Mouse (Mus musculus) lung, adult 2 months (tissue): Measurements from ENCODE around the gene Itpa.

ENCODE experiments used
- CTCF ChIP-seq: fragments of 200-500 bp; IDR thresholded peaks from 2 replicates; pipeline ENCODE4 v1.5.1; 2011; ENCODE audit warnings: mild to moderate bottlenecking, low read length, control low read depth; ENCODE audit not compliant: insufficient read depth
- POLR2A ChIP-seq: fragments of 200-500 bp; IDR thresholded peaks from 2 replicates; pipeline ENCODE4 v1.6.1; 2011; ENCODE audit warnings: low read depth, mild to moderate bottlenecking, control low read depth, low read length, borderline replicate concordance; ENCODE audit errors: extremely low read depth

DNA sequence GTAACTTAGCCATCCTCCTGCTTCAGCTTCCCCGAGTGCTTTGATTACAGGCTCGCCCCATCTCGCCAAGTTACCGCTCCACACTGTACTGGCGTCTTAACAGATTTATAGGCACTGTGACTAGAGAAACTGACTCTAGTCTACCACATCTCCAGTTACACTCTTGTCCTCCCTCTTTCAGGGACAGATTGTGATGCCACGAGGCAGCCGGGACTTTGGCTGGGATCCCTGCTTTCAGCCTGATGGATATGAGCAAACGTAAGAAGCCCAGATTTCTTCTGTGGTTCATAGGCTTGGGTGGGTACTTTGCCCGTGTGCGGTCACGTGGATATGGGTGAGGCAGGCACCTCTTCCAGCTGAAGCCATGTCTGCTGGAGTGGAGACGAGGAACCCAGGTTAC lies 11.7 kb downstream of the Itpa start:
- TF ChIP-seq POLR2A (no peak), CTCF (no peak)
